Mouse (Mus musculus) limb, embryonic 13.5 days (tissue): ENCODE measurements around the gene Ugt1a10. TPM values are rescaled to one million over a fixed set of nuclear protein-coding genes. Genes with fewer than 3 reads are reported as not detected.
"Not testable (repeated sequence)": the region's sequence is repeated elsewhere in the genome, so short reads cannot be mapped to it uniquely, and the experiment has no call there.

Experiments used
- ATAC-seq: fragments of 200-750 bp; cut with Nextera tagmentation; 2 replicates; pipeline ENCODE4 v1.8.0; 2017; ENCODE audit warnings: low read depth, moderate number of reproducible peaks, moderate TSS enrichment; ENCODE audit not compliant: low FRiP score
- H3K27ac ChIP-seq: fragments of 300-500 bp; sonication (generic); 2 replicates; pipeline ENCODE4 v1.5.1; 2015; ENCODE audit warnings: inconsistent platforms, mild to moderate bottlenecking, moderate library complexity
- H3K27me3 ChIP-seq: fragments of 300-500 bp; sonication (generic); 2 replicates; pipeline ENCODE4 v1.6.1; 2015; ENCODE audit warnings: mild to moderate bottlenecking, inconsistent platforms
- H3K36me3 ChIP-seq: fragments of 300-500 bp; sonication (generic); 2 replicates; pipeline ENCODE4 v1.6.1; 2015; ENCODE audit warnings: inconsistent platforms, mild to moderate bottlenecking, moderate library complexity
- H3K4me1 ChIP-seq: fragments of 300-500 bp; sonication (generic); 2 replicates; pipeline ENCODE4 v1.6.1; 2015; ENCODE audit warnings: inconsistent platforms
- H3K4me2 ChIP-seq: fragments of 300-500 bp; sonication (generic); replicated peaks from 2 replicates; pipeline ENCODE4 v1.6.1; 2015; ENCODE audit warnings: inconsistent platforms, mild to moderate bottlenecking, moderate library complexity
- H3K4me3 ChIP-seq: fragments of 300-500 bp; sonication (generic); 2 replicates; pipeline ENCODE4 v1.5.1; 2015; ENCODE audit warnings: moderate library complexity, mild to moderate bottlenecking, inconsistent platforms
- H3K9ac ChIP-seq: fragments of 300-500 bp; sonication (generic); 2 replicates; pipeline ENCODE4 v1.6.1; 2015; ENCODE audit warnings: mild to moderate bottlenecking, inconsistent platforms
- H3K9me3 ChIP-seq: fragments of 300-500 bp; sonication (generic); 2 replicates; pipeline ENCODE4 v1.6.1; 2016; ENCODE audit warnings: inconsistent platforms
- WGBS: fragments of 180-500 bp; shearing (Covaris S2); methylation state at CpG from one replicate; pipeline ENCODE4 v1.1.7; 2015; 5-methylcytosine and 5-hydroxymethylcytosine counted together
- polyA plus RNA-seq: library from polyadenylated mRNA; unstranded; fragments of >200 nt; fragmentation: Nextera tagmentation; extraction: Ambion mirVana; gene quantifications from 2 replicates; pipeline ENCODE4 v1.2.1, GENCODE M21; 2015

Gene Ugt1a10
- polyA plus RNA-seq: not detected in 2 replicates

- H3K4me1 ChIP-seq: no peaks in the 10 kb centered on the region
- H3K36me3 ChIP-seq: no peaks in the 10 kb centered on the region
- 75% methylated on average over 1 of the region's 1 CpGs for WGBS
- no peaks in the 10 kb centered on the region for H3K27me3 ChIP-seq
- no peak within 1 kb of the TSS for H3K4me3 ChIP-seq
- no peak within 1 kb of the TSS for H3K4me2 ChIP-seq
- H3K9ac ChIP-seq: no peak within 1 kb of the TSS
- H3K9me3 ChIP-seq: no peaks in the 10 kb centered on the region
- no peak within 1 kb of the TSS for H3K27ac ChIP-seq
- no peak for ATAC-seq
Measured at GRCm38 (mm10) chr1:88055088-88055487, at the start of gene Ugt1a10. Gene Ugt1a10, plus strand, starts transcription at chr1:88055388.

- H3K27me3 ChIP-seq: no peaks in the 10 kb centered on the region
- peak; percentile 37; the same call in 1 of the 2 replicates for ATAC-seq
- peak overlapping the region; percentile 92 for H3K9ac ChIP-seq
- H3K4me3 ChIP-seq: peak overlapping the region; percentile 68
- H3K36me3 ChIP-seq: peaks cover 32% of the 10 kb centered on the region
- H3K27ac ChIP-seq: peak overlapping the region; percentile 94
- 7% methylated on average over 5 of the region's 5 CpGs for WGBS
- H3K4me1 ChIP-seq: peaks cover 11% of the 10 kb centered on the region; the same call in 1 of the 2 replicates
- H3K4me2 ChIP-seq: peak overlapping the region; percentile 73
- no peaks in the 10 kb centered on the region for H3K9me3 ChIP-seq
Measured at GRCm38 (mm10) chr1:88007692-88008210, 47.4 kb upstream of the Ugt1a10 start.

DNA sequence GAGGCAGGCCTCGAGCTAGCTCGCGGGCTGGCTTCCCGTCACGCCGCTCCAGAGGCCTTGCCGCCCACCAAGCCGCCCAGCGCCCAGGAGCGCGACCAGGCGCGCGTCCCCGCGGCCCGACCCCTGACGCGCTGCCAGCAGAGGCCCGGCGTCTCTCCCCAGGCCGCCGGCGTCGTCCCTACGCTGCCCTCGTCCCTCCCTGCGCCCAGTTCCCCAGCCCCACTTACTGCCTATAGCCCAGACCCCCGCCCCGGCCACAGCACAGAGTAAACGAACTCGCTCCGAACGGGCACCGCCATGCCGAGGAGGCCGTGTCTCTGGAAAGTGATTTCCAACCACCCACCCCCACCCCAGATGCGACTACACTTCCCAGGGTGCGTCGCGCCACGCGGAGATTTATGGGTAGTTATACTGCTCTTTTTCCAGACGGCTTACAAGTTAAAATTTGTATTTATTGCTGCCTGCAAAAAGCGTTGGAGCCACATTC lies 46.9 kb upstream of the Ugt1a10 start, which contains the start of gene Usp40:
Gene Usp40, minus strand, starts transcription at position 341 of the 487 bp plus-strand sequence.
- Histone ChIP-seq H3K9me3 (no peaks in the 10 kb centered on the region), H3K9ac (peak within 1 kb of the TSS; percentile 92), H3K27ac (peak within 1 kb of the TSS; percentile 94), H3K27me3 (no peaks in the 10 kb centered on the region), H3K4me1 (peaks cover 11% of the 10 kb centered on the region; the same call in 1 of the 2 replicates), H3K36me3 (peaks cover 27% of the 10 kb centered on the region), H3K4me2 (peak within 1 kb of the TSS; percentile 73), H3K4me3 (peak within 1 kb of the TSS; percentile 68)
- peak; percentile 94 for ATAC-seq
- under 1% methylated on average over 45 of the region's 45 CpGs for WGBS

DNA sequence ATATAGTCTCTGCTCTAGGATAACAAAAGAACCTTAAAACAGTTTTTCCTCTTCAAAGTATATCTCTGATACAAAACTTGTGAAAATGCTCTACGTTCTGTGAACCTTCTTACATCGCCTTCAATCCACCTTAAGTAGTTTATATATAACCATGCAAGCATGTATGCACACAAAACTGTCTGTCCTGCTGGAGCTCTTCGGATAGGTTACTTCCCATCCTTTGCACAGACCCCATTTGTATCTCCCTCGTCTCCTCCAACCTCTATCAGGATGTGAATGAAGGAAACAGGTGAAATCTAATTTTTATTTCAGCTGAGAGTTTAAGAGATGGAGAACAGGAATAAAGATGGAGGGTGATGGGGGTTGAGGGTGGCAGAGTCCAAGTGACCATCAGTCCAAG lies 46.5 kb upstream of the Ugt1a10 start:
- peaks cover 11% of the 10 kb centered on the region; the same call in 1 of the 2 replicates for H3K4me1 ChIP-seq
- peak overlapping the region; percentile 18; the same call in 1 of the 2 replicates for H3K27ac ChIP-seq
- H3K4me2 ChIP-seq: peak overlapping the region; percentile 73
- no peaks in the 10 kb centered on the region for H3K27me3 ChIP-seq
- peak overlapping the region; percentile 68 for H3K4me3 ChIP-seq
- peaks cover 22% of the 10 kb centered on the region for H3K36me3 ChIP-seq
- H3K9me3 ChIP-seq: no peaks in the 10 kb centered on the region
- 43% methylated on average over 4 of the region's 4 CpGs for WGBS
- H3K9ac ChIP-seq: peak overlapping the region; percentile 92
- peak; percentile 62 for ATAC-seq

- no peak overlapping the region for H3K4me2 ChIP-seq
- H3K4me3 ChIP-seq: no peak overlapping the region
- H3K9me3 ChIP-seq: peaks cover 2% of the 10 kb centered on the region; the same call in 1 of the 2 replicates
- no peak overlapping the region for H3K9ac ChIP-seq
- ATAC-seq: no peak
- peaks cover 11% of the 10 kb centered on the region; the same call in 1 of the 2 replicates for H3K4me1 ChIP-seq
- peaks cover 14% of the 10 kb centered on the region for H3K36me3 ChIP-seq
- H3K27me3 ChIP-seq: no peaks in the 10 kb centered on the region
- WGBS: 82% methylated on average over 3 of the region's 3 CpGs
- H3K27ac ChIP-seq: no peak overlapping the region
Measured at GRCm38 (mm10) chr1:88009521-88009920, 45.7 kb upstream of the Ugt1a10 start.

- no peaks in the 10 kb centered on the region for H3K4me1 ChIP-seq
- H3K4me2 ChIP-seq: no peak overlapping the region
- peaks cover 16% of the 10 kb centered on the region for H3K9me3 ChIP-seq
- H3K9ac ChIP-seq: no peak overlapping the region
- no peaks in the 10 kb centered on the region for H3K27me3 ChIP-seq
- H3K27ac ChIP-seq: no peak overlapping the region
- ATAC-seq: no peak
- H3K4me3 ChIP-seq: no peak overlapping the region
- H3K36me3 ChIP-seq: no peaks in the 10 kb centered on the region
- 76% methylated on average over 3 of the region's 3 CpGs for WGBS
Measured at GRCm38 (mm10) chr1:88013726-88014125, 41.5 kb upstream of the Ugt1a10 start.

- H3K4me3 ChIP-seq: no peak overlapping the region
- WGBS: 91% methylated on average over 4 of the region's 4 CpGs
- H3K27me3 ChIP-seq: no peaks in the 10 kb centered on the region
- no peaks in the 10 kb centered on the region for H3K4me1 ChIP-seq
- peaks cover 16% of the 10 kb centered on the region for H3K9me3 ChIP-seq
- H3K27ac ChIP-seq: no peak overlapping the region
- no peaks in the 10 kb centered on the region for H3K36me3 ChIP-seq
- no peak overlapping the region for H3K9ac ChIP-seq
- ATAC-seq: no peak
- no peak overlapping the region for H3K4me2 ChIP-seq
Measured at GRCm38 (mm10) chr1:88014194-88014593, 41.0 kb upstream of the Ugt1a10 start.

GRCm38 (mm10) chr1:88014671-88015070 lies 40.5 kb upstream of the Ugt1a10 start:
- H3K36me3 ChIP-seq: no peaks in the 10 kb centered on the region
- WGBS: 92% methylated on average over 4 of the region's 4 CpGs
- no peak overlapping the region for H3K4me3 ChIP-seq
- ATAC-seq: no peak
- H3K9me3 ChIP-seq: peaks cover 16% of the 10 kb centered on the region
- H3K4me1 ChIP-seq: no peaks in the 10 kb centered on the region
- H3K4me2 ChIP-seq: no peak overlapping the region
- no peak overlapping the region for H3K9ac ChIP-seq
- H3K27me3 ChIP-seq: no peaks in the 10 kb centered on the region
- no peak overlapping the region for H3K27ac ChIP-seq

DNA sequence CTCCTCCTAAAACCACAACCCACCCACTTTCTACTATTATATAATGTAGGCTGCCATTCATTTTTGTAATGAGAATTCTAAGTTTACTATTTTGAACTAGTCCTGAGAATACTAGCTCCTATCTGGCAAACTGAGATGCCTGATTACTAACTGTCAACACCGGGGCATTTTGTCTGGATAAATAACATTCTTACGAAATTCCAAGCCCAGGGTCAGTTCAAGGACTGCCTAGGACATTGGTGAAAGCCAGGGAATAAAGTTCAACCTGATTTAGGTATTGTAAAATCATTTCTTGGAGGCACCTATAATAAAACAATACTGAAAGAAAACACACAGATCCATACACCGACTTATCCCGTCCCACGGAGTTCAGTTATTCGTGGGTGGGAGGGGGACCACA lies 39.8 kb upstream of the Ugt1a10 start:
- no peak for ATAC-seq
- H3K4me2 ChIP-seq: no peak overlapping the region
- WGBS: 89% methylated on average over 6 of the region's 6 CpGs
- no peak overlapping the region for H3K9ac ChIP-seq
- H3K27me3 ChIP-seq: no peaks in the 10 kb centered on the region
- H3K9me3 ChIP-seq: peaks cover 16% of the 10 kb centered on the region
- H3K4me3 ChIP-seq: no peak overlapping the region
- H3K4me1 ChIP-seq: no peaks in the 10 kb centered on the region
- no peaks in the 10 kb centered on the region for H3K36me3 ChIP-seq
- H3K27ac ChIP-seq: no peak overlapping the region

DNA sequence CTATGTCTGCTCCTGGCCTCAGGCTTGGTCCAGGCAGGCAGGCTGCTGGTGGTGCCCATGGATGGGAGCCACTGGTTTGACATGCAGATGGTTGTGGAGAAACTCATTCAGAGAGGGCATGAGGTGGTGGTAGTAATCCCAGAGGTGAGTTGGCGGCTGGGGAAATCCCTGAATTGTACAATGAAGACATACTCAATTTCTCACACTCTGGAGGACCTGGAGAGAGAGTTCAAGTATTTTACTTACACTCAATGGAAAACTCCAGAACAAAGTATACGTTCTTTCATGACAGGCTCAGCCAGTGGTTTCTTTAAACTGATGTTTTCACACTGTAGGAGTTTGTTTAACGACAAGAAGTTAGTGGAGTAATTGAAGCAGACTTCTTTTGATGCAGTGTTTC lies 29.9 kb upstream of the Ugt1a10 start:
- H3K4me1 ChIP-seq, H3K9me3 ChIP-seq, H3K4me2 ChIP-seq, H3K27me3 ChIP-seq, H3K27ac ChIP-seq, H3K9ac ChIP-seq, ATAC-seq, H3K36me3 ChIP-seq, H3K4me3 ChIP-seq: not testable (repeated sequence)
- WGBS: 68% methylated on average over 3 of the region's 3 CpGs

DNA sequence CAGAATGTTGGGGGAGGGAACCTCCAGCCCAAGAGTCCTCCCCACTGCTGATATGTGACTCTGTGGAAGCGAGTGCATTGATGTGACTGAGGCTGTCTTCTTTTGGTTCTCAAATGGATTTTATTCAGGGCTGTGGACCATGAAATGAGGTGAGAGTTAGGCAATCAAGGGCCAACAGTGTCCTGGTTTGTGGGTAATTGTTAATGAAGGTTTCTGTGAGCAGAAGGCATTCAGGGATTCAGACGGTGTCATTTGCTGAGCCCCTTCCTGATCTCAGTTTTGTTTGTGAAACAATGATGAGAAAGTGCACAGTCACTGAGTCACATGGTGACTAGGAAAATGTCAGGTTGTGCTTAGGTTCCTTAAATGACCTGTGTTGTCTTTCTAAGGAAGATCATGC lies 12.1 kb upstream of the Ugt1a10 start:
- H3K9ac ChIP-seq, H3K4me2 ChIP-seq, H3K4me3 ChIP-seq, H3K27me3 ChIP-seq, H3K36me3 ChIP-seq, H3K4me1 ChIP-seq, H3K27ac ChIP-seq, H3K9me3 ChIP-seq, ATAC-seq: not testable (repeated sequence)
- 66% methylated on average over 1 of the region's 2 CpGs for WGBS

GRCm38 (mm10) chr1:88044832-88045437 lies 10.3 kb upstream of the Ugt1a10 start:
- not testable (repeated sequence) for H3K4me2 ChIP-seq, H3K9me3 ChIP-seq

More at GRCm38 (mm10) chr1:88044832-88045437, 10.3 kb upstream of the Ugt1a10 start:
- H3K4me1 ChIP-seq, H3K4me3 ChIP-seq, H3K9ac ChIP-seq, ATAC-seq, H3K27ac ChIP-seq, H3K27me3 ChIP-seq, H3K36me3 ChIP-seq: not testable (repeated sequence)
- whole genome bisulfite sequencing: 68% methylated on average over 4 of the region's 5 CpGs
